Mouse (Mus musculus): ENCODE results near the gene Gm5941.
"Not testable (repeated sequence)": the region's sequence is repeated elsewhere in the genome, so short reads cannot be mapped to it uniquely, and the experiment has no call there.

The Gm5941 gene

GRCm38 (mm10) chrX:92489649-92490048 lies at the start of gene Gm5941:
Gene Gm5941 (plus strand): TSS chrX:92489949.
- DNase-seq (ENCODE audit: low spot score) = not testable (repeated sequence)

- no peak for DNase-seq (ENCODE audit: low spot score)
These were observed 29.3 kb upstream of the Gm5941 start for GRCm38 (mm10) chrX:92460496-92460895.

GRCm38 (mm10) chrX:92464773-92465172 lies 25.0 kb upstream of the Gm5941 start:
- no peak for DNase-seq (ENCODE audit: low spot score)

- no peak for DNase-seq (ENCODE audit: low spot score)
These were observed 8.5 kb downstream of the Gm5941 start for GRCm38 (mm10) chrX:92498254-92498653.

- no peak for DNase-seq (ENCODE audit: low spot score)
These were observed 38.1 kb downstream of the Gm5941 start for GRCm38 (mm10) chrX:92527826-92528225.
